Mouse (Mus musculus): ENCODE measurements at regions not wholly inside any gene's neighbourhood (a gene's known extent, or its start where the extent isn't known, plus 50 kb on each side); places are given as distances from the start of the nearest gene placed in this dataset.
A peak's percentile ranks its signal among the peaks of the same experiment; 100 is the strongest.

GRCm38 (mm10) chr16:93152057-93152456 is 326.1 kb upstream of the Runx1 start:
- Histone ChIP-seq H3K4me1 (0 out of 2 replicates have a peak, but pooled peaks cover 3% of the 10 kb centered on the region), H3K4me3 (no peak overlapping the region), H3K9ac (no peak overlapping the region), H3K27ac (no peak overlapping the region), H3K4me2 (replicated peaks) (no peak overlapping the region), H3K9me3 (no peaks in the 10 kb centered on the region), H3K36me3 (no peaks in the 10 kb centered on the region), H3K27me3 (replicated peaks) (no peaks in the 10 kb centered on the region)
- WGBS, result 100% methylated on average over 1 of the region's 1 CpGs
- no peak for ATAC-seq (ENCODE audit: low FRiP score, low read depth)

- 92% methylated on average over 2 of the region's 2 CpGs for WGBS
- Histone ChIP-seq H3K27ac (no peak overlapping the region), H3K9ac (no peak overlapping the region), H3K36me3 (no peaks in the 10 kb centered on the region), H3K27me3 (replicated peaks) (no peaks in the 10 kb centered on the region), H3K9me3 (no peaks in the 10 kb centered on the region), H3K4me3 (no peak overlapping the region), H3K4me1 (0 out of 2 replicates have a peak, but pooled peaks cover 3% of the 10 kb centered on the region), H3K4me2 (replicated peaks) (no peak overlapping the region)
- ATAC-seq (ENCODE audit: low FRiP score, low read depth), result no peak
Observed at GRCm38 (mm10) chr16:93151652-93152051, 325.7 kb upstream of the Runx1 start.

DNA sequence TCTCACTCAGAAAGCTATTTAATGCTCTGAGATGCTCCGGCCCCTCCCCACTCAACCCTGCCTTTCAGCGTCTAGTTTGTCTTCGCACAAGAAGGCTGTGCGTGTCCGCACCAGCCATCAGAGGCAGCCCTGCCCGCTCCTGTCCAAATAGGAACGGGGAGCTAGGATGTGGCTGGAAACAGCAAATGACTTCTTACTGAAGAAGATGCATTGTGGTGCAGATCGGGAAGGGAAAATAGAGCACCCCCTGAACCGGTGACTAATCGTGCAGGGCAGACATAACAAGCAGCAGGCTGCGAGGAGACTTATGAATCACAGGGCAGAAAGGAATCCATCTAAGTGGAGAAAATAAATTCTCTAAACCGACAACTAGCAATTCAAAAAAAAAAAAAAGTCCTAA is 324.5 kb upstream of the Runx1 start:
- H3K4me3 ChIP-seq, result no peak overlapping the region
- 0 out of 2 replicates have a peak overlapping the region, but pooled peaks have one; percentile 13 for H3K4me2 ChIP-seq (replicated peaks)
- WGBS, result 60% methylated on average over 12 of the region's 12 CpGs
- no peaks in the 10 kb centered on the region for H3K9me3 ChIP-seq
- no peaks in the 10 kb centered on the region for H3K36me3 ChIP-seq
- H3K9ac ChIP-seq, result no peak overlapping the region
- ATAC-seq (ENCODE audit: low FRiP score, low read depth), result no peak
- H3K4me1 ChIP-seq, result 0 out of 2 replicates have a peak, but pooled peaks cover 3% of the 10 kb centered on the region
- H3K27ac ChIP-seq, result no peak overlapping the region
- no peaks in the 10 kb centered on the region for H3K27me3 ChIP-seq (replicated peaks)

DNA sequence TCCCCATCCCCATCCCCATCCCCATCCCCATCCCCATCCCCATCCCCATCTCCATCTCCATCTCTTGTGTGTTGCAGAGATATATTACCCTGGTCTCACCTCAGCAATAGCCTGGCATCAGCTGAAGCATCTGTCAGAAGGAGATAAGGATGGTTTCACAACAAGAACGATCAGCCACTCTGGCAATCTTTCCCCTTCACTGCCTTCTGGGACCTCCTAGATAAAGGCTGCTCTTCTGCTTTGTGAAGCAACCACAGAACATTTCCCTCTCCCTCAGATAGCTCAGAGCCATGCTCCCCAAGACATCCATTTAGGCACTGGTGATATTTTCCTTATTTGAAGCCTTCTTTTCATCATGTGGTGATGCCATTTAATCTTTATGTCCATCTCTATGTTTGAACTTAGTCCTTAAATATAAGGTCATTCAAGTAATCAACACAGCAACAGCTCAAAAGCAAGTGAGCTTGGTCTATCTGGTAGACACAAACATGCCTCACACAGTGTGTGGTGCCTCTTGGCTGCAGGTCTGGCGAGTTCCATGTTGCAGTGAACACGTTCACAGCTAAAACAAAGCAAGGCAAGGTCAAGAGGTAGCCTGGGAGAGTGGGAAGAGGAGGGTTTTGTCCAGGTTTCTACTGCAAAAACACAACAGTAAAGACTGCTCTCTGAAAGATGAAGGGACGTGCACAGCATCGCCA is 321.7 kb upstream of the Runx1 start:
- Histone ChIP-seq H3K27ac (no peak overlapping the region), H3K4me2 (replicated peaks) (no peak overlapping the region), H3K9ac (no peak overlapping the region), H3K4me1 (no peaks in the 10 kb centered on the region), H3K27me3 (replicated peaks) (no peaks in the 10 kb centered on the region), H3K9me3 (no peaks in the 10 kb centered on the region), H3K4me3 (no peak overlapping the region), H3K36me3 (no peaks in the 10 kb centered on the region)
- 87% methylated on average over 5 of the region's 5 CpGs for WGBS
- no peak for ATAC-seq (ENCODE audit: low FRiP score, low read depth)

DNA sequence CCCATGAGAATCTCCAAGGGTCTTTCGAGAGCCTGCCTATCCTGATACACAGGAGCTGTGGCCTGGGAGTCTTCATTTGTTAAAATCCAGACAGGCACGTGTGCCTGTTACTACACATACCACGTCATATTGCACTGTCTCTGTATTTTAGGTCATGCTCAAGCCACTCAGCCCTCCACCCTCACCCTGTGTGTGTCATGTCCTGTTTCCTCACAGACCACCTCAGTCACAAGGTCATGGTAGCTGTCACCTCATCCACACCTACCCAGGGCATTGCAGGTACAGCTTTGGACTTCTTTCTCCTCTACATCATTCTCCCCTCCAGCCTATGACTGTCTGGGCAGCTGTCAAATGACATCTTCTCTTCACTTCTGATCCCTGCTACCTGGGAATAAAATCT is 320.9 kb upstream of the Runx1 start:
- no peak overlapping the region for H3K27ac ChIP-seq
- no peaks in the 10 kb centered on the region for H3K36me3 ChIP-seq
- 92% methylated on average over 3 of the region's 3 CpGs for WGBS
- ATAC-seq (ENCODE audit: low FRiP score, low read depth), result no peak
- no peaks in the 10 kb centered on the region for H3K4me1 ChIP-seq
- no peak overlapping the region for H3K4me3 ChIP-seq
- H3K4me2 ChIP-seq (replicated peaks), result no peak overlapping the region
- no peaks in the 10 kb centered on the region for H3K9me3 ChIP-seq
- no peak overlapping the region for H3K9ac ChIP-seq
- H3K27me3 ChIP-seq (replicated peaks), result no peaks in the 10 kb centered on the region

DNA sequence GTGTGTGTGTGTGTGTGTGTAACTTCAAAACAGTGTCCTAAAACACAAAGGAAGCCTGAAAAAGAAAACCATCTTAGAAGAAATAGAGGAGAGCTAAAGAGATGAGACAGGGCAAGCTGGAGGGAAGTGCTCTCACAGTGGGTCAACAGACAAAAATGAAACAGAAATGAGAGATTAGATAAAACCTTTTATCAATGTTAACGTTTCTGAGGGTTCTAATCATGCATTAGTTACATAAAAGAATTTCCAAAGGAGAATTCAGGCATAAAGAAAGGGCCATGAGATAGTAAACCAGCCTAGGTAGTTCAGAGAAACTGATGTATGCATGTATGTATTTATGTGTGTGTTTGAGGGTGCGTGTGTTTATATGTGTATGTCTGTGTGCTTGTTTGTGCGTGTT is 319.7 kb upstream of the Runx1 start:
- Histone ChIP-seq H3K4me2 (replicated peaks) (no peak overlapping the region), H3K9ac (no peak overlapping the region), H3K9me3 (no peaks in the 10 kb centered on the region), H3K27ac (no peak overlapping the region), H3K27me3 (replicated peaks) (no peaks in the 10 kb centered on the region), H3K36me3 (no peaks in the 10 kb centered on the region), H3K4me1 (no peaks in the 10 kb centered on the region), H3K4me3 (no peak overlapping the region)
- no peak for ATAC-seq (ENCODE audit: low FRiP score, low read depth)
- 86% methylated on average over 3 of the region's 3 CpGs for WGBS

DNA sequence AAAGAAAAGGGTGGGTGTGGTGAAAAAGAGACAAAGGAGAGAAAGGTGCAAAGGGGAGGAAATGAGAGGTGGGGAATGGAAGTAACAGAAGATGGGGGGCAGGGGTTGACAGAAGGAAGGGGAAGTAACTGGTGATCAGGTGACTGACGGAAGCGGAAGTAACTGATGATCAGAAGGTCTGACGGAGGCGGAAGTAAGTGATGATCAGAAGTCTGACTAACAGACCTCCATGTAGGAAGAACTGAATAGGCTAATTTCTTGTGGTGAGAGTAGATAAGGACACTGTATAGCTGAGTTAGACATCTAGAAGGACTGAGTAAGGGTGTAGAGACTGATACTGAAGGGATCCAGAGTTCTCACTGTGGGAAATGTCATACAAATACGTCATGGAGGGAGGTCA is 318.1 kb upstream of the Runx1 start:
- no peaks in the 10 kb centered on the region for H3K36me3 ChIP-seq
- no peak overlapping the region for H3K27ac ChIP-seq
- H3K9me3 ChIP-seq, result no peaks in the 10 kb centered on the region
- no peak overlapping the region for H3K4me2 ChIP-seq (replicated peaks)
- no peaks in the 10 kb centered on the region for H3K27me3 ChIP-seq (replicated peaks)
- no peaks in the 10 kb centered on the region for H3K4me1 ChIP-seq
- H3K4me3 ChIP-seq, result no peak overlapping the region
- 95% methylated on average over 5 of the region's 5 CpGs for WGBS
- H3K9ac ChIP-seq, result no peak overlapping the region
- no peak for ATAC-seq (ENCODE audit: low FRiP score, low read depth)

GRCm38 (mm10) chr16:93143164-93143563 is 317.2 kb upstream of the Runx1 start:
- H3K4me3 ChIP-seq, result no peak overlapping the region
- H3K27ac ChIP-seq, result no peak overlapping the region
- ATAC-seq (ENCODE audit: low FRiP score, low read depth), result no peak
- no peaks in the 10 kb centered on the region for H3K36me3 ChIP-seq
- H3K27me3 ChIP-seq (replicated peaks), result no peaks in the 10 kb centered on the region
- no peaks in the 10 kb centered on the region for H3K4me1 ChIP-seq
- H3K4me2 ChIP-seq (replicated peaks), result no peak overlapping the region
- no peaks in the 10 kb centered on the region for H3K9me3 ChIP-seq
- 93% methylated on average over 10 of the region's 10 CpGs for WGBS
- H3K9ac ChIP-seq, result no peak overlapping the region

DNA sequence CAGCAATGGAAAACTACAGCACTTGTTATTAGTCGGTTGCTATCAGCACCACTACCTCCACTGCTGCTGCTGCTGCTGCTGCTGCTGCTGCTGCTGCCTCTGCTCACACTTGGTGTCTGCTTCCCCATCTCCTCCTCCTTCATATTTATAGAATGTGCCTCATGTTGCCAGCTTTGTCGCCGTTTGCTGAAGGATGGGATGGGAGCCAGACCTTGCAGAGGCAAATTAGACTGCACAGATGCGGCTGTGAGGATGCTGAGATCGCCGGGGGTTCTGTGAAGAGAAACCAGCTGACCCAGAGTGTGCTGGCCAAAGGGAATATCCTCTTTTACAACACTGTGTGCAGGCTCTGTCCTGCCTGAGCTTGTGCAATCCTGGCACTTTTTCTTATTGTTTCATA is 316.0 kb upstream of the Runx1 start:
- no peaks in the 10 kb centered on the region for H3K36me3 ChIP-seq
- H3K4me1 ChIP-seq, result no peaks in the 10 kb centered on the region
- H3K9me3 ChIP-seq, result no peaks in the 10 kb centered on the region
- no peak overlapping the region for H3K9ac ChIP-seq
- H3K27ac ChIP-seq, result no peak overlapping the region
- no peak overlapping the region for H3K4me3 ChIP-seq
- no peak for ATAC-seq (ENCODE audit: low FRiP score, low read depth)
- 83% methylated on average over 6 of the region's 6 CpGs for WGBS
- H3K27me3 ChIP-seq (replicated peaks), result no peaks in the 10 kb centered on the region
- H3K4me2 ChIP-seq (replicated peaks), result no peak overlapping the region

- Histone ChIP-seq H3K27me3 (replicated peaks) (no peaks in the 10 kb centered on the region), H3K36me3 (no peaks in the 10 kb centered on the region), H3K4me1 (no peaks in the 10 kb centered on the region), H3K9ac (no peak overlapping the region), H3K4me2 (replicated peaks) (no peak overlapping the region), H3K9me3 (no peaks in the 10 kb centered on the region), H3K4me3 (no peak overlapping the region), H3K27ac (no peak overlapping the region)
- 70% methylated on average over 15 of the region's 15 CpGs for WGBS
- ATAC-seq (ENCODE audit: low FRiP score, low read depth), result no peak
Observed at GRCm38 (mm10) chr16:93140535-93141110, 314.7 kb upstream of the Runx1 start.

- H3K27me3 ChIP-seq (replicated peaks), result no peaks in the 10 kb centered on the region
- 58% methylated on average over 1 of the region's 1 CpGs for WGBS
- H3K9me3 ChIP-seq, result no peaks in the 10 kb centered on the region
- H3K36me3 ChIP-seq, result no peaks in the 10 kb centered on the region
- H3K4me2 ChIP-seq (replicated peaks), result no peak overlapping the region
- no peak overlapping the region for H3K27ac ChIP-seq
- H3K4me3 ChIP-seq, result no peak overlapping the region
- H3K4me1 ChIP-seq, result no peaks in the 10 kb centered on the region
- ATAC-seq (ENCODE audit: low FRiP score, low read depth), result no peak
- no peak overlapping the region for H3K9ac ChIP-seq
Observed at GRCm38 (mm10) chr16:93137249-93137648, 311.3 kb upstream of the Runx1 start.

DNA sequence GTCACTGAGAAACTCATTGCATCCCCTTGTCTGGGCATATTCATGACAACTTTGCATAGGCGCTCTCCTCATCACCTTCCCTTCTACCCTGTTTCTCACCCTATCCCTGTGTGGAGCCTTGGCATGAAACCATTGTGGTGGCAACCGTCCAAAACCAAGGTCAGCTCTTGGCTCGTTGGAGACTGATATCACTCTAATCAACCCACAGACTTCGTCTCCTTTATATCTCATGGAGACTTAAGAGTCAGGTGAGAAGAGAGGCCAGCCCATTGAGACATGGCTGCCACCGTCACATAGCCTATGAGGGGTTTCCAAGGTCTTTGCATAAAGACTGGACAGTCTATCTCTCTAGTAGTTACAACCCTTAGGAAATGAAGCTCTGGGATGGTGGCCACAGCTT is 305.5 kb upstream of the Runx1 start:
- no peak overlapping the region for H3K4me2 ChIP-seq (replicated peaks)
- H3K27me3 ChIP-seq (replicated peaks), result no peaks in the 10 kb centered on the region
- no peak overlapping the region for H3K4me3 ChIP-seq
- H3K4me1 ChIP-seq, result no peaks in the 10 kb centered on the region
- no peaks in the 10 kb centered on the region for H3K36me3 ChIP-seq
- H3K27ac ChIP-seq, result no peak overlapping the region
- no peak for ATAC-seq (ENCODE audit: low FRiP score, low read depth)
- no peak overlapping the region for H3K9ac ChIP-seq
- no peaks in the 10 kb centered on the region for H3K9me3 ChIP-seq
- WGBS, result 93% methylated on average over 5 of the region's 5 CpGs

GRCm38 (mm10) chr16:93130622-93131021 is 304.7 kb upstream of the Runx1 start:
- no peaks in the 10 kb centered on the region for H3K4me1 ChIP-seq
- H3K4me2 ChIP-seq (replicated peaks), result no peak overlapping the region
- no peaks in the 10 kb centered on the region for H3K36me3 ChIP-seq
- no peak for ATAC-seq (ENCODE audit: low FRiP score, low read depth)
- no peaks in the 10 kb centered on the region for H3K9me3 ChIP-seq
- WGBS, result 83% methylated on average over 6 of the region's 6 CpGs
- H3K27me3 ChIP-seq (replicated peaks), result no peaks in the 10 kb centered on the region
- H3K27ac ChIP-seq, result no peak overlapping the region
- no peak overlapping the region for H3K4me3 ChIP-seq
- no peak overlapping the region for H3K9ac ChIP-seq
